Mouse (Mus musculus) kidney, postnatal 0 days (tissue): ENCODE results near the gene Rps6ka5. TPM values are rescaled to one million over a fixed set of nuclear protein-coding genes. Genes with fewer than 3 reads are reported as not detected.

Experiments
- ATAC-seq: fragments of 200-750 bp; cut with Nextera tagmentation; replicated peaks from 2 replicates; pipeline ENCODE4 v1.8.0; 2017; ENCODE audit warnings: low read depth, moderate number of reproducible peaks, moderate TSS enrichment, moderate library complexity; ENCODE audit not compliant: low FRiP score
- DNase-seq: peaks from one replicate; pipeline ENCODE4 v3.0.0-alpha.2; 2016; ENCODE audit warnings: low spot score
- H3K27ac ChIP-seq: fragments of 300-500 bp; sonication (generic); 2 replicates; pipeline ENCODE4 v1.5.1; 2014; ENCODE audit warnings: mild to moderate bottlenecking
- H3K27me3 ChIP-seq: fragments of 300-500 bp; sonication (generic); 2 replicates; pipeline ENCODE4 v1.6.1; 2014; ENCODE audit warnings: low read length, mixed read lengths; ENCODE audit not compliant: insufficient read depth
- H3K36me3 ChIP-seq: fragments of 300-500 bp; sonication (generic); 2 replicates; pipeline ENCODE4 v1.6.1; 2014; ENCODE audit warnings: low read length, mixed read lengths; ENCODE audit not compliant: insufficient read depth
- H3K4me1 ChIP-seq: fragments of 300-500 bp; sonication (generic); replicated peaks from 2 replicates; pipeline ENCODE4 v1.6.1; 2014; ENCODE audit warnings: antibody characterized with exemption, low read length, mixed read lengths; ENCODE audit not compliant: insufficient read depth
- H3K4me2 ChIP-seq: fragments of 300-500 bp; sonication (generic); 2 replicates; pipeline ENCODE4 v1.6.1; 2014; ENCODE audit warnings: mild to moderate bottlenecking, low read length, moderate library complexity, mixed read lengths
- H3K4me3 ChIP-seq: fragments of 300-500 bp; sonication (generic); replicated peaks from 2 replicates; pipeline ENCODE4 v1.5.1; 2014; ENCODE audit warnings: low read depth, low read length
- H3K9ac ChIP-seq: fragments of 300-500 bp; sonication (generic); 2 replicates; pipeline ENCODE4 v1.6.1; 2014; ENCODE audit warnings: low read depth, low read length
- H3K9me3 ChIP-seq: fragments of 300-500 bp; sonication (generic); replicated peaks from 2 replicates; pipeline ENCODE4 v1.6.1; 2016; ENCODE audit warnings: low read length, inconsistent platforms, mixed read lengths
- CTCF ChIP-seq: IDR thresholded peaks from 2 replicates; pipeline ENCODE4 v1.5.1; 2016; ENCODE audit warnings: antibody characterized with exemption, low read depth, mild to moderate bottlenecking, moderate library complexity
- WGBS: fragments of 180-500 bp; shearing (Covaris S2); extraction: QIAGEN DNeasy Blood & Tissue Kit; methylation state at CpG from one replicate; pipeline ENCODE4 v1.1.7; 2014; 5-methylcytosine and 5-hydroxymethylcytosine counted together
- polyA plus RNA-seq: library from polyadenylated mRNA; unstranded; fragments of >200 nt; fragmentation: Nextera tagmentation; extraction: Ambion mirVana; gene quantifications from 2 replicates; pipeline ENCODE4 v1.2.1, GENCODE M21; 2015

The Rps6ka5 gene
- polyA plus RNA-seq, 1 experiment from 2014 or later: 3.8 TPM

- Histone ChIP-seq H3K27me3 (no peaks in the 10 kb centered on the region), H3K9me3 (no peaks in the 10 kb centered on the region), H3K4me1 (0 out of 2 replicates have a peak, but pooled peaks cover 3% of the 10 kb centered on the region), H3K27ac (no peak overlapping the region), H3K4me3 (no peak overlapping the region), H3K9ac (no peak overlapping the region), H3K4me2 (no peak overlapping the region), H3K36me3 (no peaks in the 10 kb centered on the region)
- 77% methylated on average over 14 of the region's 14 CpGs for WGBS
- no peak for TF ChIP-seq CTCF
- ATAC-seq (no peak), DNase-seq (no peak)
These were observed 2.1 kb upstream of the Rps6ka5 start for GRCm38 (mm10) chr12:100728646-100729485.

- 0 out of 2 replicates have a peak, but pooled peaks cover 3% of the 10 kb centered on the region for H3K4me1 ChIP-seq
- no peak overlapping the region for H3K27ac ChIP-seq
- no peak for ATAC-seq
- H3K9me3 ChIP-seq: no peaks in the 10 kb centered on the region
- H3K9ac ChIP-seq: no peak overlapping the region
- H3K4me3 ChIP-seq: no peak overlapping the region
- 27% methylated on average over 7 of the region's 7 CpGs for WGBS
- H3K4me2 ChIP-seq: no peak overlapping the region
- no peaks in the 10 kb centered on the region for H3K36me3 ChIP-seq
- TF ChIP-seq CTCF: no peak
- DNase-seq: no peak
- no peaks in the 10 kb centered on the region for H3K27me3 ChIP-seq
These were observed 1.1 kb upstream of the Rps6ka5 start for GRCm38 (mm10) chr12:100727891-100728290.

GRCm38 (mm10) chr12:100725458-100725786, 1.4 kb downstream of the Rps6ka5 start:
- Histone ChIP-seq H3K36me3 (no peaks in the 10 kb centered on the region), H3K4me1 (0 out of 2 replicates have a peak, but pooled peaks cover 3% of the 10 kb centered on the region), H3K27me3 (no peaks in the 10 kb centered on the region), H3K27ac (no peak overlapping the region), H3K4me3 (peak overlapping the region; percentile 20; the same call in 1 of the 2 replicates), H3K9me3 (no peaks in the 10 kb centered on the region), H3K9ac (no peak overlapping the region), H3K4me2 (peak overlapping the region; percentile 47)
- TF ChIP-seq CTCF: no peak
- ATAC-seq: no peak
- WGBS: 4% methylated on average over 17 of the region's 17 CpGs
- no peak for DNase-seq

GRCm38 (mm10) chr12:100724606-100725457, 2.0 kb downstream of the Rps6ka5 start:
- peak overlapping the region; percentile 83 for H3K9ac ChIP-seq
- peak; percentile 99 for DNase-seq
- no peaks in the 10 kb centered on the region for H3K36me3 ChIP-seq

GRCm38 (mm10) chr12:100724182-100724581, 2.6 kb downstream of the Rps6ka5 start:
- no peak for TF ChIP-seq CTCF
- Histone ChIP-seq H3K9me3 (no peaks in the 10 kb centered on the region), H3K27me3 (no peaks in the 10 kb centered on the region), H3K4me1 (0 out of 2 replicates have a peak, but pooled peaks cover 3% of the 10 kb centered on the region), H3K36me3 (no peaks in the 10 kb centered on the region), H3K4me2 (peak overlapping the region; percentile 85), H3K9ac (peak overlapping the region; percentile 83), H3K27ac (peak overlapping the region; percentile 96), H3K4me3 (peak overlapping the region; percentile 58)
- DNase-seq (peak; percentile 27), ATAC-seq (no peak)
- 1% methylated on average over 8 of the region's 8 CpGs for WGBS

More at GRCm38 (mm10) chr12:100724606-100725457, 2.0 kb downstream of the Rps6ka5 start:
- H3K27me3 ChIP-seq: no peaks in the 10 kb centered on the region
- 0 out of 2 replicates have a peak, but pooled peaks cover 3% of the 10 kb centered on the region for H3K4me1 ChIP-seq
- peak overlapping the region; percentile 85 for H3K4me2 ChIP-seq
- ATAC-seq: peak; percentile 99
- peak overlapping the region; percentile 96 for H3K27ac ChIP-seq
- under 1% methylated on average over 84 of the region's 85 CpGs for WGBS
- peak; percentile 60 for TF ChIP-seq CTCF
- H3K4me3 ChIP-seq: peak overlapping the region; percentile 58
- H3K9me3 ChIP-seq: no peaks in the 10 kb centered on the region

- ATAC-seq (no peak), DNase-seq (no peak)
- no peak overlapping the region for H3K4me2 ChIP-seq
- H3K4me1 ChIP-seq: 0 out of 2 replicates have a peak, but pooled peaks cover 3% of the 10 kb centered on the region
- no peaks in the 10 kb centered on the region for H3K9me3 ChIP-seq
- no peak for TF ChIP-seq CTCF
- no peaks in the 10 kb centered on the region for H3K27me3 ChIP-seq
- H3K36me3 ChIP-seq: no peaks in the 10 kb centered on the region
- no peak overlapping the region for H3K4me3 ChIP-seq
- H3K9ac ChIP-seq: no peak overlapping the region
- H3K27ac ChIP-seq: no peak overlapping the region
- 54% methylated on average over 3 of the region's 3 CpGs for WGBS
These were observed 6.0 kb downstream of the Rps6ka5 start for GRCm38 (mm10) chr12:100720801-100721200.
